Mouse (Mus musculus) stomach, postnatal 0 days (tissue): ENCODE data around the gene Cttnbp2. TPM values are rescaled to one million over a fixed set of nuclear protein-coding genes. Genes with fewer than 3 reads are reported as not detected.

Experiments used
- ATAC-seq: fragments of 200-750 bp; cut with Nextera tagmentation; 2 replicates; pipeline ENCODE4 v1.8.0; 2017; ENCODE audit not compliant: low FRiP score, low TSS enrichment
- DNase-seq: peaks from one replicate; pipeline ENCODE4 v3.0.0-alpha.2; 2016; ENCODE audit warnings: low spot score
- H3K27ac ChIP-seq: fragments of 300-500 bp; sonication (generic); replicated peaks from 2 replicates; pipeline ENCODE4 v1.5.1; 2014; ENCODE audit warnings: mild to moderate bottlenecking, control low read depth
- H3K27me3 ChIP-seq: fragments of 300-500 bp; sonication (generic); 2 replicates; pipeline ENCODE4 v1.6.1; 2014; ENCODE audit warnings: low read length; ENCODE audit not compliant: control insufficient read depth, insufficient read depth
- H3K36me3 ChIP-seq: fragments of 300-500 bp; sonication (generic); 2 replicates; pipeline ENCODE4 v1.6.1; 2014; ENCODE audit warnings: low read length, mixed read lengths; ENCODE audit not compliant: control insufficient read depth, insufficient read depth
- H3K4me1 ChIP-seq: fragments of 300-500 bp; sonication (generic); replicated peaks from 2 replicates; pipeline ENCODE4 v1.6.1; 2014; ENCODE audit warnings: antibody characterized with exemption; ENCODE audit not compliant: control insufficient read depth, insufficient read depth
- H3K4me2 ChIP-seq: fragments of 300-500 bp; sonication (generic); replicated peaks from 2 replicates; pipeline ENCODE4 v1.6.1; 2014; ENCODE audit warnings: low read depth, mild to moderate bottlenecking, control low read depth, moderate library complexity
- H3K4me3 ChIP-seq: fragments of 300-500 bp; sonication (generic); 2 replicates; pipeline ENCODE4 v1.5.1; 2014; ENCODE audit warnings: low read depth, low read length, control low read depth
- H3K9ac ChIP-seq: fragments of 300-500 bp; sonication (generic); 2 replicates; pipeline ENCODE4 v1.6.1; 2014; ENCODE audit warnings: mild to moderate bottlenecking, low read length, control low read depth, mixed read lengths
- H3K9me3 ChIP-seq: fragments of 300-500 bp; sonication (generic); 2 replicates; pipeline ENCODE4 v1.6.1; 2016; ENCODE audit warnings: low read length; ENCODE audit not compliant: control insufficient read depth
- CTCF ChIP-seq: IDR thresholded peaks from 2 replicates; pipeline ENCODE4 v1.5.1; 2016; ENCODE audit warnings: antibody characterized with exemption, low read depth, mild to moderate bottlenecking, moderate library complexity
- EP300 ChIP-seq: optimal IDR thresholded peaks from 2 replicates; pipeline ENCODE3; 2016; ENCODE audit warnings: antibody characterized with exemption
- WGBS: fragments of 180-500 bp; shearing (Covaris S2); extraction: QIAGEN DNeasy Blood & Tissue Kit; methylation state at CpG from one replicate; pipeline ENCODE4 v1.1.7; 2014; 5-methylcytosine and 5-hydroxymethylcytosine counted together
- polyA plus RNA-seq: library from polyadenylated mRNA; unstranded; fragments of >200 nt; fragmentation: Nextera tagmentation; extraction: Ambion mirVana; gene quantifications from 2 replicates; pipeline ENCODE4 v1.2.1, GENCODE M21; 2015

The Cttnbp2 gene
- polyA plus RNA-seq, 1 experiment from 2014 or later = 4.4 TPM

- H3K4me1 ChIP-seq = no peaks in the 10 kb centered on the region
- H3K27me3 ChIP-seq = no peaks in the 10 kb centered on the region
- no peak overlapping the region for H3K4me2 ChIP-seq
- no peak for TF ChIP-seq CTCF
- TF ChIP-seq EP300 = no peak
- H3K9ac ChIP-seq = no peak overlapping the region
- H3K36me3 ChIP-seq = no peaks in the 10 kb centered on the region
- H3K4me3 ChIP-seq = no peak overlapping the region
- DNase-seq = no peak
- 78% methylated on average over 3 of the region's 3 CpGs for WGBS
- no peak for ATAC-seq
- no peaks in the 10 kb centered on the region for H3K9me3 ChIP-seq
- no peak overlapping the region for H3K27ac ChIP-seq
Measured at GRCm38 (mm10) chr6:18432362-18432761, 82.3 kb downstream of the Cttnbp2 start.

- DNase-seq (no peak), ATAC-seq (no peak)
- no peak for TF ChIP-seq CTCF
- TF ChIP-seq EP300 = no peak
- Histone ChIP-seq H3K9me3 (no peaks in the 10 kb centered on the region), H3K4me2 (no peak overlapping the region), H3K27ac (no peak overlapping the region), H3K4me1 (no peaks in the 10 kb centered on the region), H3K9ac (no peak overlapping the region), H3K36me3 (no peaks in the 10 kb centered on the region), H3K27me3 (no peaks in the 10 kb centered on the region), H3K4me3 (no peak overlapping the region)
- WGBS = 85% methylated on average over 2 of the region's 2 CpGs
Measured at GRCm38 (mm10) chr6:18431891-18432290, 82.8 kb downstream of the Cttnbp2 start.

GRCm38 (mm10) chr6:18430062-18430461 lies 84.6 kb downstream of the Cttnbp2 start:
- Histone ChIP-seq H3K4me3 (no peak overlapping the region), H3K36me3 (no peaks in the 10 kb centered on the region), H3K4me2 (no peak overlapping the region), H3K9me3 (no peaks in the 10 kb centered on the region), H3K9ac (no peak overlapping the region), H3K4me1 (no peaks in the 10 kb centered on the region), H3K27me3 (no peaks in the 10 kb centered on the region), H3K27ac (no peak overlapping the region)
- WGBS = 79% methylated on average over 3 of the region's 3 CpGs
- no peak for TF ChIP-seq CTCF
- no peak for TF ChIP-seq EP300
- no peak for DNase-seq
- ATAC-seq = no peak

- DNase-seq = no peak
- H3K4me2 ChIP-seq = no peak overlapping the region
- TF ChIP-seq CTCF (no peak), EP300 (no peak)
- no peaks in the 10 kb centered on the region for H3K4me1 ChIP-seq
- no peaks in the 10 kb centered on the region for H3K27me3 ChIP-seq
- no peaks in the 10 kb centered on the region for H3K9me3 ChIP-seq
- ATAC-seq = no peak
- WGBS = 82% methylated on average over 6 of the region's 6 CpGs
- no peak overlapping the region for H3K4me3 ChIP-seq
- no peaks in the 10 kb centered on the region for H3K36me3 ChIP-seq
- H3K9ac ChIP-seq = no peak overlapping the region
- no peak overlapping the region for H3K27ac ChIP-seq
Measured at GRCm38 (mm10) chr6:18424822-18425221, 89.8 kb downstream of the Cttnbp2 start.

- 70% methylated on average over 3 of the region's 3 CpGs for WGBS
- Histone ChIP-seq H3K4me2 (no peak overlapping the region), H3K27me3 (no peaks in the 10 kb centered on the region), H3K4me3 (no peak overlapping the region), H3K36me3 (no peaks in the 10 kb centered on the region), H3K9me3 (no peaks in the 10 kb centered on the region), H3K27ac (no peak overlapping the region), H3K4me1 (no peaks in the 10 kb centered on the region), H3K9ac (no peak overlapping the region)
- DNase-seq = no peak
- no peak for TF ChIP-seq EP300
- TF ChIP-seq CTCF = no peak
- ATAC-seq = no peak
Measured at GRCm38 (mm10) chr6:18424367-18424766, 90.3 kb downstream of the Cttnbp2 start.

GRCm38 (mm10) chr6:18423112-18423511 lies 91.5 kb downstream of the Cttnbp2 start:
- no peak for DNase-seq
- Histone ChIP-seq H3K4me3 (no peak overlapping the region), H3K27me3 (no peaks in the 10 kb centered on the region), H3K27ac (no peak overlapping the region), H3K4me1 (no peaks in the 10 kb centered on the region), H3K36me3 (no peaks in the 10 kb centered on the region), H3K4me2 (no peak overlapping the region), H3K9me3 (no peaks in the 10 kb centered on the region), H3K9ac (no peak overlapping the region)
- 84% methylated on average over 6 of the region's 6 CpGs for WGBS
- TF ChIP-seq EP300 = no peak
- no peak for TF ChIP-seq CTCF
- ATAC-seq = no peak
